Mouse (Mus musculus) lung, embryonic 16.5 days (tissue): ENCODE measurements around the gene Sept8. TPM values are rescaled to one million over a fixed set of nuclear protein-coding genes. Genes with fewer than 3 reads are reported as not detected.

Experiments
- ATAC-seq: fragments of 200-750 bp; cut with Nextera tagmentation; 2 replicates; pipeline ENCODE4 v1.8.0; 2017; ENCODE audit warnings: low read depth, mild to moderate bottlenecking, moderate library complexity
- H3K27ac ChIP-seq: fragments of 300-500 bp; sonication (generic); 2 replicates; pipeline ENCODE4 v1.5.1; 2014; ENCODE audit warnings: mild to moderate bottlenecking, control low read depth, low read length
- H3K27me3 ChIP-seq: fragments of 300-500 bp; sonication (generic); 2 replicates; pipeline ENCODE4 v1.6.1; 2014; ENCODE audit warnings: low read depth, low read length, mixed read lengths; ENCODE audit not compliant: control insufficient read depth, insufficient read depth
- H3K36me3 ChIP-seq: fragments of 300-500 bp; sonication (generic); 2 replicates; pipeline ENCODE4 v1.6.1; 2014; ENCODE audit warnings: low read length; ENCODE audit not compliant: control insufficient read depth, insufficient read depth
- H3K4me1 ChIP-seq: fragments of 300-500 bp; sonication (generic); replicated peaks from 2 replicates; pipeline ENCODE4 v1.6.1; 2014; ENCODE audit warnings: low read length, mixed read lengths; ENCODE audit not compliant: control insufficient read depth, insufficient read depth
- H3K4me2 ChIP-seq: fragments of 300-500 bp; sonication (generic); 2 replicates; pipeline ENCODE4 v1.6.1; 2014; ENCODE audit warnings: low read depth, low read length, control low read depth
- H3K4me3 ChIP-seq: fragments of 300-500 bp; sonication (generic); 2 replicates; pipeline ENCODE4 v1.5.1; 2014; ENCODE audit warnings: mild to moderate bottlenecking, low read length, control low read depth
- H3K9ac ChIP-seq: fragments of 300-500 bp; sonication (generic); 2 replicates; pipeline ENCODE4 v1.6.1; 2014; ENCODE audit warnings: low read length, control low read depth
- H3K9me3 ChIP-seq: fragments of 300-500 bp; sonication (generic); 2 replicates; pipeline ENCODE4 v1.6.1; 2016; ENCODE audit warnings: low read length; ENCODE audit not compliant: control insufficient read depth
- whole genome bisulfite sequencing: fragments of 180-500 bp; shearing (Covaris S2); extraction: QIAGEN DNeasy Blood & Tissue Kit; methylation state at CpG from one replicate; pipeline ENCODE4 v1.1.7; 2014; 5-methylcytosine and 5-hydroxymethylcytosine counted together
- polyA plus RNA-seq: library from polyadenylated mRNA; unstranded; fragments of >200 nt; fragmentation: Nextera tagmentation; extraction: Ambion mirVana; gene quantifications from 2 replicates; pipeline ENCODE4 v1.2.1, GENCODE M21; 2015

Gene Sept8
- polyA plus RNA-seq = 23.6 and 27.1 TPM in 2 replicates

DNA sequence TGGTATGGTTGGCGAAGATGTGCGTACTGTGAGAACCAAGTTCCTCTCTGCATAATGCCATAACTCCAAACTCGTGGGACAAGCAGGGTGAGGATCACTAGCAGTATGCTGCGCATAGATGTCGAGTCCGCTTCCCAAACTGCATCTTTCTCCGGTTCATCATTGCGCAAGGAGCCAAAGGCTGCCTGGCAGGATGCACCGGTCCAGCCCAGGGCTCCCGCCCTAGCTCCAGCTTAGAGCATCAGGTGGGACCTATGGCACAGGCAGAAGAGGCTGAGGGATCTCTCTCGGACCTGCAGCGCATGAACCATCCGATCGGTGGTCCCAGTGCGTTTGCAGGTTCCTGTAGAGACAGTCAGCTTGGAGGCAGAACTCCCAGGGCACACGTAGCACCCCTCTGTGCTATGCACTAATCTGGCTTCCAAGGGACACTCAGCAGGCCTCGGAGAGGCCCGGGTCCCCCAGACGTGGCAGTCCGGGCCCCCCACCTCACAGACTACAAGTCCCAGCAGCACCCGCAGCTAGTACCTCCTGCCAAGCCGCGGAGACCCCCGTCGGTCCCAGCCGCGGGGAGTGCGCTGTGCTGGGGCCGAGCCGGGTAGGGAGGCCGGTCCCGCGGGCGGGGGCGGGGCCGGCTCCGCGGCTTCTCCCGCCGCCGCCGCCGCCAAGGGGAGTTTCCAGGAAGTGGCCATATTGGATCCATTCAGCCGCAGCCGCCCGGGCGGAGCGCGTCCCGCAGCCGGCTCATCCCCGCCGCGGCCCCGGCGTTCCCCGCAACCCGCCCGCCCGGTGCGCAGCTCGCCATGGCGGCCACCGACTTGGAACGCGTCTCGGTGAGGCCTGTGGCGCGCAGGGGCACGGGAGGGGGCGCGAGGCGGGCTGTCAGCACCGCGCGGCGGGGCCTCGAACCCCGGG, at the start of gene Sept8:
Gene Sept8, plus strand, starts transcription at position 51 of the 915 bp plus-strand sequence.
- no peaks in the 10 kb centered on the region for H3K27me3 ChIP-seq
- H3K9me3 ChIP-seq = no peaks in the 10 kb centered on the region
- H3K4me1 ChIP-seq = peaks cover 29% of the 10 kb centered on the region
- H3K4me2 ChIP-seq = peak within 1 kb of the TSS; percentile 89
- H3K27ac ChIP-seq = peak within 1 kb of the TSS; percentile 85
- 4% methylated on average over 70 of the region's 79 CpGs for WGBS
- H3K9ac ChIP-seq = peak within 1 kb of the TSS; percentile 87
- H3K4me3 ChIP-seq = peak within 1 kb of the TSS; percentile 81
- H3K36me3 ChIP-seq = no peaks in the 10 kb centered on the region
- peak; percentile 76 for ATAC-seq

DNA sequence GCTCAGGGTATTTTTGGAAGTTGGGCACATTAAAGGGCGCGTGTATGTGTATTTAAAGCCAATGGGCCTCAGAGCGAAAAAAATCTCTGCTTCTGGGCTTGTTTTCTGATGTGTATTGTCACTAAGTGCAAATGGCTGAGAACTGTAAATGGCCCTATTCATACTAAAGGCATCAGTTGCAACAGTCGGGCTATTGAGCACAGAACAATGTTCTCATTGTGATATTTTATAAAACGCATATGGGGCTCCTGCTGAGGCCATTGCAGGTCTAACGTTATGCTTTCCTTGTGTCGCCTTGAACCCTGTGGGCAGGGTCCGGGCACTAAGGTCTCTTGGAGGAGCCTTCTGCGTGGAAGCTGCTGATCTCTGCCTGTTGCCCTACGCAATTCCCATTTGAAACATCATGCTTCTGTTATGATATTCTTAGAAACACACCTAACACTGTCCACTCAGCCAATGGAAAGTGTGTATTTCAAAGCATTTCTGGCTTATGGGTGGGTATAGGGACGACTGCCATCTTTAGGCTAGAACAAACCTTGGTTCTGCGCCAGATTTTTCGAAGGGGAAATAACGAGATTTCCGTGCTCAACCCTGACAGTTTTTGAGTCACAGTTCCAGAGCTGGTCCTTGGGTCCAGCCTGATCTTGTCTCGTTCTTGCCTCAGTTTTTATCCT, 49.6 kb upstream of the Sept8 start:
- H3K27me3 ChIP-seq = peaks cover 36% of the 10 kb centered on the region
- peak overlapping the region; percentile 43 for H3K4me2 ChIP-seq
- no peak overlapping the region for H3K27ac ChIP-seq
- peak overlapping the region; percentile 26; the same call in 1 of the 2 replicates for H3K9ac ChIP-seq
- 35% methylated on average over 16 of the region's 16 CpGs for WGBS
- H3K4me1 ChIP-seq = peaks cover 10% of the 10 kb centered on the region; the same call in 1 of the 2 replicates
- no peaks in the 10 kb centered on the region for H3K36me3 ChIP-seq
- peak overlapping the region; percentile 17 for H3K4me3 ChIP-seq
- H3K9me3 ChIP-seq = no peaks in the 10 kb centered on the region
- peak; percentile 18 for ATAC-seq

DNA sequence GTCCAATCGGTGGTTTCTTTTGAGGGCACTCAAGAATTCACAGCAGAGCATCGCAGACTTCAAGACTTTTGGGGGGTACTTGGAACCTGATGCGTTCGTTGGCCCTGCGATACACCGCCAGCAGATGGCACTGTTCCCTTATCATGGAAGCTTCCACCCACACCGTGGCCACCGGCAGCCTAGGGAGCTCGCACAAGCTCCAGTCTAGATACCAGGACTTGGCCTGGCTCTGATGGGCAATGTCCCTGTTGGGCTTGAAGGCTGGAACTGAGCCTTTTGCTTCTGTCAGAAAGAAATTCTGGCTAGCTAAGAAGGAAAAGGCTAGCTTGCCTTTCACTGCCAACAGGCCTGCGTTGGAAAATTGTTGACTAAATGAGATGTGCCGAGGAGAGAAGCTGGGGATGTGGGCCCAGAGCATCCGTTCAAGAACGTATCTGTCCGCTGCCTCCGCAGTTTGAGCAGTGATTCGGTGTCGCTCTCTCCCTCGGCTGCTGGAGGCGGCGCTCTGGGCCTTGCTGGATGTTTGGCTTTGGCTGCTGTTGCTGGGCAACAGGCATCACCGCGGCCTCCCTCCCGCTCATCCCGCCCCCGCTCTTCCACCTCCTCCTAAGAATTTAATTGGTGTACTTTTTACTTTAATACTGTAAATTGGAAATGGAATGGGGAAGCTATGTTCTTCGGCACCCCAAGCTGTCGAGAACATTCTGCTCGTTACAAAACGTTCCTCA, 48.9 kb upstream of the Sept8 start, which contains the start of gene Gm9837:
Gene Gm9837, minus strand, starts transcription at position 512 of the 728 bp plus-strand sequence.
- 3% methylated on average over 29 of the region's 29 CpGs for WGBS
- peak within 1 kb of the TSS; percentile 20 for H3K4me3 ChIP-seq

DNA sequence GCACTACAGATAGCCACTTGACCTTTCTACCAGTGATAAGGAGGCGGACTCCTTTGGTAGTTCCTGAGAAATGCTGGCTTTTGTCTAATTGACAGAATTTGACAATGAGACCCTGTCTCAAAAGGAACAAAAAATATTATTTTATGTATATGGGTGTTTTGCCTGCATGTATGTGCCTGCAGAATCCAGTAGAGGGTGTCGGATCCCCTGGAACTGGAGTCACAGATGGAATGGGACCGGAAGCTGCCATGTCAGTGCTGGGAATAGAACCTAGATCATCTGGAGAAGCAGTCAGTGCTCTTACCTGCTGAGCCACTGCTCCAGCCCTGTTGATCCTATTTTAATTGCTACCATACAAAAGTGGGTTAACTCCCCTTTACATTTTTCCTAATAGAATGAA, 46.3 kb upstream of the Sept8 start:
- H3K9me3 ChIP-seq = no peaks in the 10 kb centered on the region
- no peak overlapping the region for H3K9ac ChIP-seq
- no peak for ATAC-seq
- H3K4me3 ChIP-seq = no peak overlapping the region
- peaks cover 47% of the 10 kb centered on the region for H3K27me3 ChIP-seq
- H3K36me3 ChIP-seq = no peaks in the 10 kb centered on the region
- 58% methylated on average over 3 of the region's 3 CpGs for WGBS
- peaks cover 7% of the 10 kb centered on the region; the same call in 1 of the 2 replicates for H3K4me1 ChIP-seq
- H3K27ac ChIP-seq = no peak overlapping the region
- H3K4me2 ChIP-seq = no peak overlapping the region

More for the DNA sequence above, 48.9 kb upstream of the Sept8 start, which contains the start of gene Gm9837:
- Histone ChIP-seq H3K27me3 (peaks cover 36% of the 10 kb centered on the region), H3K27ac (no peak within 1 kb of the TSS), H3K9me3 (no peaks in the 10 kb centered on the region), H3K9ac (peak within 1 kb of the TSS; percentile 26; the same call in 1 of the 2 replicates), H3K4me1 (peaks cover 10% of the 10 kb centered on the region; the same call in 1 of the 2 replicates), H3K4me2 (peak within 1 kb of the TSS; percentile 43), H3K36me3 (no peaks in the 10 kb centered on the region)
- peak; percentile 88 for ATAC-seq

DNA sequence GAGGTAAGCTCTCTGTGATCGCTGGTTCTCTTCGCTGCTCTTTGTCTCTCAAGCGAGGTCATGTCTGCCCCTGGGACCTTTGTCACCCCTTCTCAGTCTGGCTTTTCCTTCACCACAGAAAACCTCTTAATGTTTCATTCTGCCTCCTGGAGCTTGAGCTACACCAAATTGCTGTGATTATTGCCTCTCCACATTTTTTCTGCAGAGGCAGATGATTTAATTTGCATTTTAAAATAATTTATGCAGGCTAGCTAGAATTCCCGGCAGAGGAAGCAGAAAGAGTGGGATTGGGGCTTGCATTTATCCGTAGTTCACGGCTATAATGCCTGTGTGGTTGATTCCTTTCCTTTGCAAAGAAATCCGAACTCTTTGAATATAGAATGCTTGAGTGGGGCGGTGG, 43.4 kb upstream of the Sept8 start:
- ATAC-seq = no peak
- Histone ChIP-seq H3K9ac (no peak overlapping the region), H3K4me3 (no peak overlapping the region), H3K27me3 (peaks cover 69% of the 10 kb centered on the region), H3K9me3 (no peaks in the 10 kb centered on the region), H3K36me3 (no peaks in the 10 kb centered on the region), H3K4me2 (no peak overlapping the region), H3K27ac (no peak overlapping the region), H3K4me1 (peaks cover 16% of the 10 kb centered on the region)
- WGBS = 22% methylated on average over 8 of the region's 8 CpGs

DNA sequence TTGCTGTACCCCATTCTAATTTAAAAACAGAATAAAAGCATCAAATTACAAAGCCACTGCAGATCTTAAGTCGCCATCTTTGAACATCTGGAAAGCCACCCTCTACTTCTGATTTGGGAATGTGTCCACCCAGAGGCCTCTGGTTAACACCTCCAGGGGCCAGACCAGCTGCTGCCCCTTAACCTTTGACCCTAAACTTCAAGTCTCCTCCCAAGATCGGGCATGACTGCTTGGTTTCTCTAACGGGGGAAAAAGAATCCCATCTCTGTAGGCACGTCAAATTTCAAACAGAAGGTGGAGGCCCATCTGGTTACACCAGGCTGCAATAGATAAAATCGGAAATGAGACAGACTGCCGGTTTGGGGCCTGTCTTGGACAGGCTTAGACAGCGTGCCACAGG, 41.2 kb upstream of the Sept8 start:
- Histone ChIP-seq H3K4me1 (peaks cover 16% of the 10 kb centered on the region), H3K4me3 (no peak overlapping the region), H3K9ac (no peak overlapping the region), H3K27me3 (peaks cover 70% of the 10 kb centered on the region), H3K36me3 (no peaks in the 10 kb centered on the region), H3K9me3 (no peaks in the 10 kb centered on the region), H3K27ac (no peak overlapping the region), H3K4me2 (no peak overlapping the region)
- no peak for ATAC-seq
- 41% methylated on average over 7 of the region's 7 CpGs for WGBS

DNA sequence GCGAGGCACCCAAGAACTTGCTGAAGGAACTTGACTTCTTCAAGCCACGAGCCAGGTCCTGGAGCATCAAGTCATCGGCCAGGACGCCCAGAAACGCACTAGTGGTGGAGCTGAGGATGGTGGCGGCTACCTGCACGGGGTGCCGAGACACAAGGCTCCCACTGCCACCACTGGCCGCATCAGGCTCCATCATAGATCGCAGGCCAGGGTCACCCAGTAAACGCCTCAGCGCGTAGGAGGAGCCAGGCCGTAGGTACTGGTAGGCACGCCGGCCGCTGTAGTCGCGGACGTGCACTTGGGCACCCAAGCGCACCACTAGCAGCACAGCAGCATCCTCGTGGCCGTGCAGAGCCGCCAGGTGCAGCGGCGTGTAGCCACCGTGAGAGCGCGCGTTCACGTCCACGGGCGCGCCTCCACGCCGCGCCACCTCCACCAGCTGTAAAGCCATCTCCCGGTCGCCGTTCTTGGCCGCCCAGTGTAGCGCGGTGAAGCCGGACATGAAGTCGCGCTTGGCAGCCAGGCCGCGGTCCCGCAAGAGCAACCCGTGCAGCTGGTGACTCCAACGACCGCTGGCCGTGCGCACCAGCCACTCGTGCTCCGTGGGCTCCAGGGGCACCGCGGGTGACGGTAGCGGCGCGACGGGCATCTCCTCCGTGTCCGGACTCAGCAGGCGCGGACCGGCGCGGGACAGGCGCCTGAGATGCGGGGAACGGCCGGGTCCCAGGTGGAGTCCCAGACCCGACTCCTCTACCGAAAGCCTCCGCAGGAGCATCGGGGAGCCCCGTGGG, 40.5 kb upstream of the Sept8 start:
- H3K9ac ChIP-seq = peak overlapping the region; percentile 45
- ATAC-seq = peak; percentile 39; the same call in 1 of the 2 replicates
- no peaks in the 10 kb centered on the region for H3K36me3 ChIP-seq
- WGBS = 6% methylated on average over 79 of the region's 79 CpGs
- H3K9me3 ChIP-seq = no peaks in the 10 kb centered on the region
- peak overlapping the region; percentile 47 for H3K4me3 ChIP-seq
- peaks cover 70% of the 10 kb centered on the region for H3K27me3 ChIP-seq
- H3K4me2 ChIP-seq = peak overlapping the region; percentile 76
- H3K27ac ChIP-seq = no peak overlapping the region
- H3K4me1 ChIP-seq = peaks cover 16% of the 10 kb centered on the region

DNA sequence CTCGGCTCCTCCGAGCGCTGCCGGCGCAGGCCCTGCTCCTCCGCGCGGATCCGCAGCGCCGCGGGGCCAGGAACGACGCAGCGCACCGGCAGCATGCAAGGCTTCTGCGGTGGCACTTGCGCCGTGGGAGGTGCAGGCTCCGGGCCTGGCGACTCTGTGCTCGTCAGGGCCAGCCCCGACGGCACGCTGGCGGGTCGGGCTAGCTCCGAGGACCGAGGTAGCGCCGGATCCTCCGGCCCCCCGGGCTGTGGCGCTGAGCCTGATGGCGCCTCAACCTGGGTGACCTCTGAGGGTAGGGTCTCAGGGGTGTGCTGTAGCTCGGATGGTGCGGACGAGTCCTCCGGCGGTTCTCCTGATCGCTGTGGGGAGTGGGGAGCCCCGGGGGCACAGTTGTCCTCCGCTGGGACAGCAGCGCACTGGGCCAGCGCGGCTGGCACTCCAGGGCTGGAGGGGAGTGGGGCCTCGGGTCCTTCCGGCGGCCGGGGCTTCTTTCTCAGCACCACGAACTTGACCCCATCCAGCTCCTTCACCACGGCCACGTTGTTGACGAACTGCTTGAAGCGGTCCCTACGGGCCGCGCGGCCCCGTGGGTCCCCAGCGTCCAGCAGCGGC, 39.8 kb upstream of the Sept8 start:
- Histone ChIP-seq H3K4me3 (peak overlapping the region; percentile 47), H3K4me1 (peaks cover 16% of the 10 kb centered on the region), H3K27ac (no peak overlapping the region), H3K9ac (peak overlapping the region; percentile 45), H3K27me3 (peaks cover 67% of the 10 kb centered on the region), H3K9me3 (no peaks in the 10 kb centered on the region), H3K36me3 (no peaks in the 10 kb centered on the region), H3K4me2 (peak overlapping the region; percentile 76)
- 1% methylated on average over 49 of the region's 62 CpGs for WGBS
- peak; percentile 39 for ATAC-seq
